Mouse (Mus musculus) intestine, embryonic 15.5 days (tissue): ENCODE results near the gene Glb1. TPM values are rescaled to one million over a fixed set of nuclear protein-coding genes. Genes with fewer than 3 reads are reported as not detected.
"Not testable (repeated sequence)": the region's sequence is repeated elsewhere in the genome, so short reads cannot be mapped to it uniquely, and the experiment has no call there.

Experiments used
- ATAC-seq: fragments of 200-750 bp; cut with Nextera tagmentation; 2 replicates; pipeline ENCODE4 v1.8.0; 2017; ENCODE audit warnings: moderate TSS enrichment, moderate library complexity
- H3K27ac ChIP-seq: fragments of 300-500 bp; sonication (generic); 2 replicates; pipeline ENCODE4 v1.5.1; 2015; ENCODE audit warnings: mild to moderate bottlenecking, inconsistent platforms
- H3K27me3 ChIP-seq: fragments of 300-500 bp; sonication (generic); replicated peaks from 2 replicates; pipeline ENCODE4 v1.6.1; 2015; ENCODE audit warnings: inconsistent platforms
- H3K36me3 ChIP-seq: fragments of 300-500 bp; sonication (generic); 2 replicates; pipeline ENCODE4 v1.6.1; 2015; ENCODE audit warnings: inconsistent platforms
- H3K4me1 ChIP-seq: fragments of 300-500 bp; sonication (generic); replicated peaks from 2 replicates; pipeline ENCODE4 v1.6.1; 2015; ENCODE audit warnings: inconsistent platforms
- H3K4me2 ChIP-seq: fragments of 300-500 bp; sonication (generic); replicated peaks from 2 replicates; pipeline ENCODE4 v1.6.1; 2015; ENCODE audit warnings: mild to moderate bottlenecking, inconsistent platforms
- H3K4me3 ChIP-seq: fragments of 300-500 bp; sonication (generic); replicated peaks from 2 replicates; pipeline ENCODE4 v1.5.1; 2015; ENCODE audit warnings: inconsistent platforms
- H3K9ac ChIP-seq: fragments of 300-500 bp; sonication (generic); 2 replicates; pipeline ENCODE4 v1.6.1; 2015; ENCODE audit warnings: inconsistent platforms
- H3K9me3 ChIP-seq: fragments of 300-500 bp; sonication (generic); 2 replicates; pipeline ENCODE4 v1.6.1; 2016; ENCODE audit warnings: inconsistent platforms
- WGBS: fragments of 180-500 bp; shearing (Covaris S2); methylation state at CpG from one replicate; pipeline ENCODE4 v1.1.7; 2015; 5-methylcytosine and 5-hydroxymethylcytosine counted together
- polyA plus RNA-seq: library from polyadenylated mRNA; unstranded; fragments of >200 nt; fragmentation: Nextera tagmentation; extraction: Ambion mirVana; gene quantifications from 2 replicates; pipeline ENCODE4 v1.2.1, GENCODE M21; 2015

The Glb1 gene
- polyA plus RNA-seq, 1 experiment from 2014 or later = 157 TPM

GRCm38 (mm10) chr9:114515364-114515763, 114.5 kb downstream of the Glb1 start, which contains the start of gene C130032M10Rik:
TSS of gene C130032M10Rik (plus strand) at chr9:114515697.
- ATAC-seq = no peak
- Histone ChIP-seq H3K9me3 (peaks cover 3% of the 10 kb centered on the region), H3K36me3 (peaks cover 22% of the 10 kb centered on the region), H3K4me3 (no peak within 1 kb of the TSS), H3K9ac (no peak within 1 kb of the TSS), H3K27me3 (no peaks in the 10 kb centered on the region), H3K4me1 (peaks cover 19% of the 10 kb centered on the region), H3K4me2 (no peak within 1 kb of the TSS), H3K27ac (no peak within 1 kb of the TSS)
- 70% methylated on average over 11 of the region's 11 CpGs for WGBS

DNA sequence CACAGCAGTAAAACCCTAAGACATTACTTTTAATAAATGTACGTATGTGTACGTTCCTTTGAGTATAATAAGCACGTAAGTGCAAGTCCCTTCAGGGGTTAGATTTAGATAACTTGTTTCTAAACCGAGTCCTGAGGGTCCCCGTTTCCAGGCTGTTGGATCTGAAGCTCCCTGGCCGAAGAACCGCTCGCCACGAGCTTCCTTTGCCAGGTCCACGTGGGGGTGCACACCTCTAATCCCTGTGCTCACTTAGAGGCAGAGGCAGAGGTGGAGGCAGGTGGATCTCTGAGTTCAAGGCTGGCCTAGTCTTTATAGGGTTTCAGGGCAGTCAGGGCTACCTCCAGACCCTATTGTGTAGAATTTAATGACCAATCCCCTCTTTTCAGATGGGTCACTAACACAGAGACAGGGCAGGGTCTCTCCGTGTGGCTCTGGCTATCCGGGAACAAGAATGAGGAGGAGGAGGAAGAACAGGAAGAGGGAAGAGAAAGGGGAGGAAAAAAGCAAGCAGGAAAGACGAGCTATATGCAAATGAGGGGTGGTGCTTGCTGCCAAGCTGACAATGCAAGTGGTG, 117.1 kb downstream of the Glb1 start:
- Histone ChIP-seq H3K27ac (no peak overlapping the region), H3K4me2 (0 out of 2 replicates have a peak overlapping the region, but pooled peaks have one; percentile 19), H3K9me3 (no peaks in the 10 kb centered on the region; the same call in 1 of the 2 replicates), H3K27me3 (no peaks in the 10 kb centered on the region), H3K9ac (no peak overlapping the region), H3K4me3 (no peak overlapping the region), H3K36me3 (peaks cover 12% of the 10 kb centered on the region), H3K4me1 (peaks cover 19% of the 10 kb centered on the region)
- WGBS = 74% methylated on average over 13 of the region's 13 CpGs
- no peak for ATAC-seq

DNA sequence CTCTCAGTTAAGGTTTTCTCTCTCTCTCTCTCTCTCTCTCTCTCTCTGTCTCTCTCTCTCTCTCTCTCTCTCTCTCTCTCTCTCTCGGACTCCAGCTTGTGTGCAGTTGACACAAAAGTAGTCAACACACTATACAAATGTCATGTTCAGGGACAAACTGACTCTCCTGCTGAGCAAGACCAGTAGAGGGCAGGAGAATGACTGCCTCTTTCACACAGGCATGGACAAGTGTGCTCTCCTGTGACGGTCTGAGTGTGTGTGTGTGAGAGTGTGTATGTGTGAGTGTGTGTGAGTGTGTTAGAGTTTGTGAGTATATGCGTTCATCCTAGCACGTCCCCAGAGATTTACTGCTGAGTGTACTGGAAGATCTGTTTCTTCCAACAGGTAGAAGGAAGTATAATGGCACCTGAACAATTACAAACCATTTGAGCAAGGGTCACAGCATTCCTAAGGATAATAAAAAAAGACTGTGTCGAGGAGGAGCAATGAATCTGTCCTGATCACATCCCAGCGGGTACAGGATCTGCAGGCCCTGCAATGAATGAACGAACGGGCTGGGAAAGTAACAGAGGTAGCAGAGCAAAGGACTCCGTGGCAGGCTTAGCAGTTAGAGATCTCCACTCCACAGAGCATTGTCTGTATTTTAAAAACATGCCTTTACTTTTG, 118.1 kb downstream of the Glb1 start:
- no peak overlapping the region for H3K4me3 ChIP-seq
- peak overlapping the region; percentile 10; the same call in 1 of the 2 replicates for H3K4me2 ChIP-seq
- peaks cover 19% of the 10 kb centered on the region for H3K4me1 ChIP-seq
- H3K9me3 ChIP-seq = no peaks in the 10 kb centered on the region
- 37% methylated on average over 9 of the region's 9 CpGs for WGBS
- peaks cover 2% of the 10 kb centered on the region for H3K36me3 ChIP-seq
- H3K9ac ChIP-seq = no peak overlapping the region
- peak overlapping the region; percentile 64 for H3K27ac ChIP-seq
- peak; percentile 71 for ATAC-seq
- H3K27me3 ChIP-seq = no peaks in the 10 kb centered on the region

- not testable (repeated sequence) for H3K9ac ChIP-seq, H3K9me3 ChIP-seq, H3K4me3 ChIP-seq, H3K27me3 ChIP-seq, H3K36me3 ChIP-seq, H3K4me2 ChIP-seq, H3K27ac ChIP-seq, ATAC-seq
- H3K4me1 ChIP-seq = peaks cover 18% of the 10 kb centered on the region
- 61% methylated on average over 4 of the region's 4 CpGs for WGBS
Measured at GRCm38 (mm10) chr9:114520529-114520928, 119.7 kb downstream of the Glb1 start.

DNA sequence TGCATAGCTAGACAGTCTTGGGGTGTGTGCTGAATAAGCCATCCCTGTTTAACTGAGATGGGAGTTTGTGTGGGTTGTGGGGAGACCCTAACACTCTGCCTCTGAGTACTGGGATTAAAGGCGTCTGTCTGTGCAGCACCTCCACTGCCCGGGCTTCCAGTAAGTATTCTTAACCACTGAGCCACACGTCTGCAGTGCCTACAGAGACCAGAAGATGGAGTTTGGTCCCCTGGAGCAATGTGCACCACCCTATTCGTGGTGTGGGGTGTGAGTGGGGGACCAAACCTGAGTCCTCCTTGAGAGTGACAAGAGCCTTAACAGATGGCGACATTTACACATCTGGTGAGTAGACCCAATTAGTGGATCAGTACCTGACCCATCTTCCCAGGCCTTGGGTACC, 121.2 kb downstream of the Glb1 start:
- no peaks in the 10 kb centered on the region for H3K9me3 ChIP-seq
- WGBS = 54% methylated on average over 5 of the region's 5 CpGs
- H3K36me3 ChIP-seq = no peaks in the 10 kb centered on the region
- no peaks in the 10 kb centered on the region for H3K27me3 ChIP-seq
- H3K9ac ChIP-seq = no peak overlapping the region
- H3K4me3 ChIP-seq = no peak overlapping the region
- H3K27ac ChIP-seq = no peak overlapping the region
- H3K4me1 ChIP-seq = peaks cover 30% of the 10 kb centered on the region
- H3K4me2 ChIP-seq = no peak overlapping the region
- ATAC-seq = no peak

- H3K27ac ChIP-seq = no peak overlapping the region
- no peak for ATAC-seq
- H3K4me1 ChIP-seq = peaks cover 28% of the 10 kb centered on the region
- no peaks in the 10 kb centered on the region for H3K36me3 ChIP-seq
- no peak overlapping the region for H3K4me3 ChIP-seq
- no peaks in the 10 kb centered on the region for H3K27me3 ChIP-seq
- no peaks in the 10 kb centered on the region for H3K9me3 ChIP-seq
- 80% methylated on average over 9 of the region's 9 CpGs for WGBS
- H3K9ac ChIP-seq = no peak overlapping the region
- H3K4me2 ChIP-seq = no peak overlapping the region
Measured at GRCm38 (mm10) chr9:114522501-114522900, 121.6 kb downstream of the Glb1 start.

Other genes starting within 250 kb of the Glb1 start
- gene Bcl2a1c, start 70.9 kb upstream of the Glb1 start, polyA plus RNA-seq = not detected in 2 replicates
- gene Crtap, start 10.4 kb upstream of the Glb1 start, polyA plus RNA-seq = 107 and 110 TPM in 2 replicates
- 18.3 and 22.1 TPM in 2 replicates for gene Tmppe, start within 50 bp of the Glb1 start, polyA plus RNA-seq
- gene Ccr4, start 103.8 kb downstream of the Glb1 start, polyA plus RNA-seq = 0.56 and 0.63 TPM in 2 replicates
- 0.48 and 0.58 TPM in 2 replicates for gene C130032M10Rik, start 114.6 kb downstream of the Glb1 start, polyA plus RNA-seq
- 4.1 TPM in 2 replicates for gene Trim71, start 163.3 kb downstream of the Glb1 start, polyA plus RNA-seq
- gene Cnot10, start 239.1 kb downstream of the Glb1 start, polyA plus RNA-seq = 51.9 and 53.1 TPM in 2 replicates